Comparison of ENCODE assay signal across 10 mouse cellular contexts in the genomic region with DNA sequence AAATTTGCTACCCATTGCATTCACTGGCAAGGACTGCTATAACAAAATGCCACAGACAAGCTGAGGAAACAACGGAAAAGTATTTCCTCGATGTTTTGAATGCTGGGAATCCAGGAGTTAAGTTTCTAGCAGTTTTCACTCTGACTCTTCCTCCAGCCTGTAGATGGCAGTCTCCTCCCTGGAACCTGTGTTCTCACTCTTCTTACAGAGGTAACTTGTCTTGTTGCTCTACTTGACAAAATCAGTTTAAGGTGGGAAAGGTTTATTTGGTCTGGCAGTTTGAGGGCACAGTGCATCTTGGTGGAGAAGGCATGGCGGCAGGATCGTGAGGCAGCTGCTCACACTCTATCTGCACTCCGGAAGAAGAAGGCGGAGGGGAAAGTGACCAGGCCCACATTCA.
DNase-seq lines count a peak whose midpoint lies in the region; ATAC-seq and TF ChIP-seq lines count a peak whose summit lies in the region.
"Had no signal": no experiment of that assay in that cellular context is flagged by ENCODE, and none has a peak within 500 bp of the region (broad histone marks: within the 10 kb centered on the region; RNA-seq: fewer than 3 reads in every experiment).

No protein-coding gene starts in this region.

- no peak overlapping the region for H3K4me2 ChIP-seq in kidney, embryonic 16.5 days (replicated peaks; ENCODE audit: low read depth, low read length)
- no peak overlapping the region for H3K4me2 ChIP-seq in lung, embryonic 14.5 days
- H3K4me2 ChIP-seq: embryonic facial prominence, embryonic 13.5 days had no signal

- peak; percentile 15 for DNase-seq in adrenal gland, postnatal 10 days
- no peak for DNase-seq in adrenal gland, adult 18-20 months (ENCODE audit: low spot score in 2 of 2)
- DNase-seq in kidney, adult 2 months, result peak; percentile 56
- peak; percentile 39 for DNase-seq in ES-CJ7 (ENCODE audit: low read depth, low spot score)
- DNase-seq in lung, embryonic 14.5 days, result peak; percentile 56
- no peak for DNase-seq in layer of hippocampus, postnatal 10 days (ENCODE audit: low spot score in 2 of 2)
- DNase-seq in layer of hippocampus, adult 9-10 months (ENCODE audit: low spot score), result no peak

- WGBS in kidney, adult 2 months, result 68% methylated on average over 6 of the region's 6 CpGs
- 66% methylated on average over 6 of the region's 6 CpGs for WGBS in kidney, embryonic 16.5 days
- 55% methylated on average over 6 of the region's 6 CpGs for WGBS in lung, embryonic 14.5 days

- H3K36me3 ChIP-seq in kidney, adult 2 months (ENCODE audit: control insufficient read depth, insufficient read depth, low read length), result no peaks in the 10 kb centered on the region
- H3K36me3 ChIP-seq in kidney, embryonic 16.5 days (ENCODE audit: insufficient read depth, low read length), result no peaks in the 10 kb centered on the region
- no peaks in the 10 kb centered on the region for H3K36me3 ChIP-seq in lung, embryonic 14.5 days (ENCODE audit: insufficient read depth)
- H3K36me3 ChIP-seq: embryonic facial prominence, embryonic 13.5 days had no signal

- no peaks in the 10 kb centered on the region for H3K9me3 ChIP-seq in kidney, embryonic 16.5 days (ENCODE audit: low read length)
- H3K9me3 ChIP-seq in lung, embryonic 14.5 days (ENCODE audit: low read depth, low read length), result no peaks in the 10 kb centered on the region
- H3K9me3 ChIP-seq: embryonic facial prominence, embryonic 13.5 days had no signal

- no peak overlapping the region for H3K9ac ChIP-seq in kidney, embryonic 16.5 days (replicated peaks; ENCODE audit: low read length)
- no peak overlapping the region for H3K9ac ChIP-seq in lung, embryonic 14.5 days
- H3K9ac ChIP-seq: embryonic facial prominence, embryonic 13.5 days had no signal

- no peak for TF ChIP-seq POLR2A in kidney, adult 2 months (IDR thresholded peaks at IDR 0.05; ENCODE audit: low read depth, low read length)

- no peaks in the 10 kb centered on the region for H3K27me3 ChIP-seq in kidney, adult 2 months (replicated peaks; ENCODE audit: control insufficient read depth, insufficient read depth, low read length)
- no peaks in the 10 kb centered on the region for H3K27me3 ChIP-seq in kidney, embryonic 16.5 days (ENCODE audit: insufficient read depth, low read length)
- no peaks in the 10 kb centered on the region for H3K27me3 ChIP-seq in lung, embryonic 14.5 days (ENCODE audit: insufficient read depth, low read length)
- H3K27me3 ChIP-seq: embryonic facial prominence, embryonic 13.5 days had no signal

- TF ChIP-seq CTCF in kidney, adult 2 months (conservative IDR thresholded peaks at IDR 0.05; ENCODE audit: insufficient read depth, insufficient read length, low read depth, low read length), result peak; percentile 33; the same call in 1 of the 2 replicates
- peak; percentile 66 for TF ChIP-seq CTCF in lung, embryonic 14.5 days (IDR thresholded peaks at IDR 0.05; ENCODE audit: low read depth)

- ATAC-seq in kidney, embryonic 16.5 days (ENCODE audit: low FRiP score, low TSS enrichment), result no peak
- ATAC-seq in lung, embryonic 14.5 days (ENCODE audit: insufficient read depth), result no peak

- no peak overlapping the region for H3K4me3 ChIP-seq in kidney, adult 2 months (ENCODE audit: insufficient read depth, low read depth, low read length)
- H3K4me3 ChIP-seq in kidney, embryonic 16.5 days (ENCODE audit: low read length), result no peak overlapping the region
- H3K4me3 ChIP-seq in lung, embryonic 14.5 days (ENCODE audit: low read depth, low read length), result no peak overlapping the region
- H3K4me3 ChIP-seq: embryonic facial prominence, embryonic 13.5 days; megakaryocyte, embryonic 14.5 days had no signal

- no peak overlapping the region for H3K27ac ChIP-seq in kidney, adult 2 months (ENCODE audit: insufficient read depth, low read depth, low read length)
- no peak overlapping the region for H3K27ac ChIP-seq in kidney, embryonic 16.5 days (ENCODE audit: low read length)
- no peak overlapping the region for H3K27ac ChIP-seq in lung, embryonic 14.5 days (ENCODE audit: low read depth)
- H3K27ac ChIP-seq: embryonic facial prominence, embryonic 13.5 days had no signal

- H3K4me1 ChIP-seq in kidney, adult 2 months (ENCODE audit: control insufficient read depth, insufficient read depth, low read length), result no peaks in the 10 kb centered on the region
- no peaks in the 10 kb centered on the region for H3K4me1 ChIP-seq in kidney, embryonic 16.5 days (ENCODE audit: insufficient read depth, low read length)
- no peaks in the 10 kb centered on the region for H3K4me1 ChIP-seq in lung, embryonic 14.5 days (ENCODE audit: insufficient read depth)
- H3K4me1 ChIP-seq: megakaryocyte, embryonic 14.5 days had no signal

Comparison
In these comparisons a context has a peak if more than half of its experiments do, and no peak if none do; other contexts are left out.
1. DNase-seq: peak in adrenal gland, postnatal 10 days (single experiment), kidney, adult 2 months (single experiment), ES-CJ7 (single experiment) and lung, embryonic 14.5 days (single experiment); none in adrenal gland, adult 18-20 months (0 of 2), layer of hippocampus, postnatal 10 days (0 of 2) and layer of hippocampus, adult 9-10 months (single experiment).